Mouse (Mus musculus) myocyte (in vitro differentiated cells): ENCODE measurements around the gene Bahd1. TPM values are rescaled to one million over a fixed set of nuclear protein-coding genes. Genes with fewer than 3 reads are reported as not detected.

Experiments
- H3K27me3 ChIP-seq: one replicate; pipeline ENCODE4 v1.6.1; 2011; ENCODE audit not compliant: control insufficient read depth, insufficient read depth, insufficient read length
- H3K36me3 ChIP-seq: one replicate; pipeline ENCODE4 v1.6.1; 2011; ENCODE audit not compliant: control insufficient read depth, insufficient read depth
- H3K4me2 ChIP-seq: one replicate; pipeline ENCODE4 v1.6.1; 2011; ENCODE audit warnings: low read depth, control low read depth
- H3K4me3 ChIP-seq: one replicate; pipeline ENCODE4 v1.5.1; 2011; ENCODE audit warnings: mild to moderate bottlenecking, control low read depth, moderate library complexity
- H3K79me2 ChIP-seq: one replicate; pipeline ENCODE4 v1.6.1; 2011; ENCODE audit not compliant: control insufficient read depth, insufficient read depth
- H3ac ChIP-seq: one replicate; pipeline ENCODE4 v1.6.1; 2011; ENCODE audit not compliant: control insufficient read depth, insufficient read length
- CEBPB ChIP-seq: IDR thresholded peaks from 2 replicates; pipeline ENCODE4 v1.6.1; 2011; ENCODE audit warnings: mild to moderate bottlenecking, moderate library complexity; ENCODE audit not compliant: poor library complexity, insufficient read depth, severe bottlenecking
- E2F4 ChIP-seq: IDR thresholded peaks from one replicate; pipeline ENCODE4 v1.6.1; 2011; ENCODE audit warnings: mild to moderate bottlenecking, control low read depth, moderate library complexity; ENCODE audit not compliant: insufficient read depth
- MAX ChIP-seq: IDR thresholded peaks from one replicate; pipeline ENCODE4 v1.6.1; 2011; ENCODE audit warnings: low read depth, mild to moderate bottlenecking, control low read depth
- MYOD1 ChIP-seq, 3 experiments: IDR thresholded peaks; one replicate each; pipeline ENCODE4 v1.6.1; 2011; ENCODE audit warnings: control low read depth in 2 of 3, low read depth in 2 of 3, mild to moderate bottlenecking in 2 of 3, moderate library complexity in 1 of 3; ENCODE audit not compliant: insufficient read length in 2 of 3, control insufficient read depth in 1 of 3
- MYOG ChIP-seq, 3 experiments: IDR thresholded peaks; one replicate each; pipeline ENCODE4 v1.6.1; 2011; ENCODE audit warnings: control low read depth in 2 of 3, low read depth in 2 of 3, mild to moderate bottlenecking in 2 of 3; ENCODE audit not compliant: insufficient read length in 2 of 3, control insufficient read depth in 1 of 3, insufficient read depth in 1 of 3
- POLR2A ChIP-seq: IDR thresholded peaks from one replicate; pipeline ENCODE4 v1.6.1; 2011; ENCODE audit warnings: low read depth, mild to moderate bottlenecking, control low read depth, moderate library complexity; ENCODE audit not compliant: insufficient read length
- POLR2AphosphoS2 ChIP-seq: IDR thresholded peaks from one replicate; pipeline ENCODE4 v1.6.1; 2011; ENCODE audit warnings: low read depth, control low read depth; ENCODE audit not compliant: insufficient read length
- REST ChIP-seq: IDR thresholded peaks from one replicate; pipeline ENCODE4 v1.6.1; 2011; ENCODE audit warnings: mild to moderate bottlenecking, control low read depth, moderate library complexity; ENCODE audit not compliant: insufficient read depth, insufficient read length
- SRF ChIP-seq: IDR thresholded peaks from one replicate; pipeline ENCODE4 v1.6.1; 2011; ENCODE audit warnings: low read depth; ENCODE audit not compliant: control insufficient read depth, insufficient read length
- TCF12 ChIP-seq: IDR thresholded peaks from one replicate; pipeline ENCODE4 v1.6.1; 2011; ENCODE audit warnings: mild to moderate bottlenecking, control low read depth; ENCODE audit not compliant: poor library complexity, insufficient read depth, severe bottlenecking
- TCF3 ChIP-seq: IDR thresholded peaks from one replicate; pipeline ENCODE4 v1.6.1; 2011; ENCODE audit warnings: low read depth, control low read depth; ENCODE audit not compliant: insufficient read length
- USF1 ChIP-seq: IDR thresholded peaks from one replicate; pipeline ENCODE4 v1.6.1; 2011; ENCODE audit warnings: low read depth, mild to moderate bottlenecking, control low read depth, moderate library complexity
- polyA plus RNA-seq: library from polyadenylated mRNA; unstranded; fragments of >200 nt; fragmentation: generic; extraction: Trizol; gene quantifications from one replicate; pipeline ENCODE4 v1.2.1, GENCODE M21; 2012; ENCODE audit warnings: missing spikeins

Gene Bahd1
- polyA plus RNA-seq, 1 experiment, result 12.0 TPM

DNA sequence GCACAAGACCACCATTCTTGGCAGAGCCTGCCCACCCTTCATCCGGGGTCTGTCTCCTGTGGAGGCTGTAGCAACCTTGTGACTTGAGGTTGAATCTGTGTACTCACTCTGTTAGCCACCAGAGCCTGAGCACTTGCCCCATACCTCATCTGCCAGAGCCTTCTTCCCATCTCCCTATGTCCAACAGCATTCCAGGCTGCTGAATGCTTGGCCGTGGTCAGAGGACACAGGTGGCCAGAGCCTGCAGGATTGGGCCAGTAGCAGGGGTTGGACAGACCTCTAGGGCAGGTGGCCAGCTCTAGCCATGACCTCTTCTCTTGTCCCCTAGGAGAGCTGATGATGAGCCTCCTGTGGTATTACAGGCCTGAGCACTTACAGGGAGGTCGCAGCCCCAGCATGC is 20.3 kb downstream of the Bahd1 start:
- no peaks in the 10 kb centered on the region for H3K79me2 ChIP-seq
- H3K36me3 ChIP-seq, result peaks cover 6% of the 10 kb centered on the region
- no peak overlapping the region for H3K4me3 ChIP-seq
- no peak overlapping the region for H3K4me2 ChIP-seq
- no peak overlapping the region for H3ac ChIP-seq
- H3K27me3 ChIP-seq, result no peaks in the 10 kb centered on the region
- TF ChIP-seq MYOD1 (IDR thresholded peaks at IDR 0.05; ENCODE audit: control insufficient read depth in 1 of 3, insufficient read length in 2 of 3, low read depth in 2 of 3) (peak in 1 of 3 experiments; percentile 28), TCF3 (no peak), MYOG (IDR thresholded peaks at IDR 0.05; ENCODE audit: control insufficient read depth in 1 of 3, insufficient read depth in 1 of 3, insufficient read length in 2 of 3, low read depth in 2 of 3) (peak in 2 of 3 experiments; percentile 51 to 69)

DNA sequence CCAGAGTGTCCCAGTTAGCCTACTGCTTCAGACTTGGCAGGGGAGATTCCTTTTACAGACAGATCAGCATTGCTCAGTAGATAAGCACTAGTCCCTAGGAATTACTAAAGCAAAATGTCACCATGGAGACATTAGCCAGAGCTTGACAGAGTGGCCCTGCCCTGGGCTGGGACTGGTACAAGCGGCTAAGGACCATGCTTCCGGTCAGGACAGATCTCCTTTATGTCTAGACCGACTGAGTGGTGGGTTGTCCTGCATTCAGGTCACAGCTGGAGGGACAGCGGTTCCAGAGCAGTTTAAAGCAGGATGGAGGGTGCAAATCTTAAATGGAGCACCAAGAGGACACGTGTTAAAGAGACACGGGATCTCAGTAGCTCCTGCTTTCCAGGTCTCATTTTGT is 25.8 kb downstream of the Bahd1 start:
- peak overlapping the region; percentile 25 for H3ac ChIP-seq
- no peaks in the 10 kb centered on the region for H3K79me2 ChIP-seq
- no peaks in the 10 kb centered on the region for H3K27me3 ChIP-seq
- TF ChIP-seq POLR2A, result no peak
- TF ChIP-seq TCF12, result no peak
- no peak for TF ChIP-seq SRF
- TF ChIP-seq MYOG (IDR thresholded peaks at IDR 0.05; ENCODE audit: control insufficient read depth in 1 of 3, insufficient read depth in 1 of 3, insufficient read length in 2 of 3, low read depth in 2 of 3), result no peak
- TF ChIP-seq MAX, result no peak
- no peak for TF ChIP-seq POLR2AphosphoS2
- H3K4me3 ChIP-seq, result peak overlapping the region; percentile 65
- H3K36me3 ChIP-seq, result peaks cover 6% of the 10 kb centered on the region
- H3K4me2 ChIP-seq, result peak overlapping the region; percentile 97

DNA sequence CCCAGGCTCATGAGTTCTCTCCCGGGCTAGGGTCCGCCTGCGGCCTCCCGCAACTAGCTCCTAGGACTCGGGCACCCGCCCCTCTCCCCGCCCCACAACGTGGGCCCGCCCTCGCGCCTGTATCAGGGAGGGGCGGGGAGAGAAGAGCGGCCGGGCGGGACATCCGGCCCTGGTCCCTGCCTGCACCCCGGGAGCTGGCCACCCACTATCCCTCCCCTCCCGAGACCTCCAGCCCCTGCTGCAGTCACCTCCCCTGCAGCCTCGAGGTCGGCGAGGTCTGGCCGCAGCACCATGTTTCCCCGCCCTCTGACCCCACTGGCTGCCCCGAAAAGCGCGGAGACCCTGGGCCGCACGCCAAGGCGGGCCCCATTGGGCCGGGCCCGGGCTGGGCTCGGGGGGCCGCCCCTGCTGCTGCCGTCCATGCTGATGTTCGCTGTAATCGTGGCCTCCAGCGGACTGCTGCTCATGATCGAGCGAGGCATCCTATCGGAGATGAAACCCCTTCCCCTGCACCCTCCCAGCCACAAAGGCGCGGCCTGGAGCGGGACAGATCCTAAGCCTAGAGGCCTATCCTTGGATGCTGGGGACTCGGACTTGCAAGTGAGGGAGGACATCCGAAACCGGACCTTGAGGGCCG is 26.3 kb downstream of the Bahd1 start, which contains the start of gene Chst14:
TSS of gene Chst14 (plus strand) at position 136 of the 637 bp plus-strand sequence.
- Histone ChIP-seq H3K79me2 (no peaks in the 10 kb centered on the region), H3K36me3 (peaks cover 3% of the 10 kb centered on the region), H3K4me2 (peak within 1 kb of the TSS; percentile 97), H3ac (peak within 1 kb of the TSS; percentile 25), H3K4me3 (peak within 1 kb of the TSS; percentile 65), H3K27me3 (no peaks in the 10 kb centered on the region)
- TF ChIP-seq POLR2AphosphoS2 (peak; percentile 90), POLR2A (peak; percentile 82), TCF12 (no peak), MYOD1 (IDR thresholded peaks at IDR 0.05; ENCODE audit: control insufficient read depth in 1 of 3, insufficient read length in 2 of 3, low read depth in 2 of 3) (peak in 1 of 3 experiments; percentile 8)

DNA sequence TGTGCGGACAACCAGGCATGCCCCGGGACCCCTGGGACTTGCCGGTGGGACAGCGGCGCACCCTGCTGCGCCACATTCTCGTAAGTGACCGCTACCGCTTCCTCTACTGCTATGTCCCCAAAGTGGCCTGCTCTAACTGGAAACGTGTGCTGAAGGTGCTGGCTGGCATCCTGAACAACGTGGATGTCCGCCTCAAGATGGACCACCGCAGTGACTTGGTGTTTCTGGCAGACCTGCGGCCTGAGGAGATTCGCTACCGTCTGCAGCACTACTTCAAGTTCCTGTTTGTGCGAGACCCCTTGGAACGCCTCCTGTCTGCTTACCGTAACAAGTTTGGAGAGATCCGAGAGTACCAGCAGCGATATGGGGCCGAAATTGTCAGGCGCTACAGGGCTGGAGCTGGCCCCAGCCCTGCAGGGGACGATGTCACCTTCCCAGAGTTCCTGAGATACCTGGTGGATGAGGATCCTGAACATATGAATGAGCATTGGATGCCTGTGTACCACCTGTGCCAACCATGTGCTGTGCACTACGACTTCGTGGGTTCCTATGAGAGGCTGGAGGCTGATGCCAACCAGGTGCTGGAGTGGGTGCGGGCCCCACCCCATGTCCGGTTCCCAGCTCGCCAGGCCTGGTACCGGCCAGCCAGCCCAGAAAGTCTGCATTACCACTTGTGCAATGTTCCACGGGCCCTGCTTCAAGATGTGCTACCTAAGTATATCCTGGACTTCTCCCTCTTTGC is 27.0 kb downstream of the Bahd1 start:
- Histone ChIP-seq H3K36me3 (no peaks in the 10 kb centered on the region), H3ac (peak overlapping the region; percentile 25), H3K4me3 (peak overlapping the region; percentile 65), H3K79me2 (no peaks in the 10 kb centered on the region), H3K4me2 (peak overlapping the region; percentile 97), H3K27me3 (no peaks in the 10 kb centered on the region)
- TF ChIP-seq MYOG (IDR thresholded peaks at IDR 0.05; ENCODE audit: control insufficient read depth in 1 of 3, insufficient read depth in 1 of 3, insufficient read length in 2 of 3, low read depth in 2 of 3) (no peak), MAX (no peak), USF1 (no peak), CEBPB (no peak), SRF (no peak), POLR2AphosphoS2 (no peak), TCF12 (no peak), POLR2A (no peak), REST (no peak), MYOD1 (IDR thresholded peaks at IDR 0.05; ENCODE audit: control insufficient read depth in 1 of 3, insufficient read length in 2 of 3, low read depth in 2 of 3) (no peak), TCF3 (no peak), E2F4 (no peak)

DNA sequence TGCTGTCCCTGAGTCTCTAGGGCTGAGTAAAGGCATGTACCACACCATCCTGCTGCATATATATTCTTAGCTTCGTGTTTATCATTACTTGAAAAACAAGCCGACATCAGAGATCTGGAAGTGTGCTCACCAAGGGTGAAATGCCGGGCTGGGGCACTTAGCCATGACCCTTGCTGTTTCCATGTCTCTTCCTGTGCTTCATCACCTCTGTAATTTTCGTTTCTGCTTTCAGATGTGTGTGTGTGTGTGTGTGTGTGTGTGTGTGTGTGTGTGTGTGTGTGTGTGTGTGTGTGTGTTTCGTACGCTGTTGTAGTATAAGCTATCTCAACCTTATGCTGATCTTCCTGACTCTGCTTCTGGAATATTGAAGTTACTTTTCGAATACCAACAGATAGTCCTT is 41.2 kb downstream of the Bahd1 start:
- Histone ChIP-seq H3K79me2 (no peaks in the 10 kb centered on the region), H3ac (no peak overlapping the region), H3K4me3 (no peak overlapping the region), H3K27me3 (peaks cover 4% of the 10 kb centered on the region), H3K4me2 (no peak overlapping the region), H3K36me3 (no peaks in the 10 kb centered on the region)
- TF ChIP-seq TCF3 (no peak), USF1 (no peak), MYOG (IDR thresholded peaks at IDR 0.05; ENCODE audit: control insufficient read depth in 1 of 3, insufficient read depth in 1 of 3, insufficient read length in 2 of 3, low read depth in 2 of 3) (no peak), POLR2A (no peak), MAX (no peak), SRF (no peak), CEBPB (no peak)
